ENCODE assay signal across 22 mouse cellular contexts in the genomic region with DNA sequence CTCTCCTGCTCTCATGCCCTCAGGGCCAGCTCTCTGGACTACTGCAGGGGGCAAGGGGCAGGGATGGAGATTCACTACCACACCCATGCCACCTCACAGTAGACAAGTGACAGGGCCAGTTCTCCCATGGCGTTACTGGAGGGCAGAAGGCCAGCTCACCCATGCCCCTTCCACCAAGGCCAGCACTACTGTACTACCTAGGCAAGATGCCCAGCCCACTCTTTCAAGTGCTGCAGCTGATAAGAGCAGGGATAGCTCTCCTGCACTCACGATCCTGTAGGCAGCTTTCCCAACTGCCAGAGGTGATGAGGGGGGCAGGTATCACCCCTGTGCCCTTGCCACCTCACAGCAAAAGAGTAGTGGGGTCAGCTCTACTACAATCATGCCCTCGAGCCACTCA.
A peak's percentile ranks its signal among the peaks of the same experiment; 100 is the strongest.
DNase-seq lines count a peak whose midpoint lies in the region; ATAC-seq and TF ChIP-seq lines count a peak whose summit lies in the region.
"Had no signal": no experiment of that assay in that cellular context is flagged by ENCODE, and none has a peak within 500 bp of the region (broad histone marks: within the 10 kb centered on the region; RNA-seq: fewer than 3 reads in every experiment).

No protein-coding gene starts in this region.

- no peak for TF ChIP-seq CTCF in midbrain, postnatal 0 days (IDR thresholded peaks at IDR 0.05)
- no peak for TF ChIP-seq CTCF in heart, postnatal 0 days (IDR thresholded peaks at IDR 0.05; ENCODE audit: low read depth)

- H3K9me3 ChIP-seq in heart, embryonic 12.5 days (replicated peaks) = no peaks in the 10 kb centered on the region
- H3K9me3 ChIP-seq in midbrain, postnatal 0 days (ENCODE audit: low read length) = no peaks in the 10 kb centered on the region
- H3K9me3 ChIP-seq in midbrain, embryonic 10.5 days (replicated peaks) = no peaks in the 10 kb centered on the region
- H3K9me3 ChIP-seq in heart, postnatal 0 days (replicated peaks; ENCODE audit: control insufficient read depth, low read length) = no peaks in the 10 kb centered on the region
- no peaks in the 10 kb centered on the region for H3K9me3 ChIP-seq in limb, embryonic 10.5 days (replicated peaks)
- H3K9me3 ChIP-seq: embryonic facial prominence, embryonic 15.5 days; hindbrain, embryonic 12.5 days; midbrain, embryonic 13.5 days; neural tube, embryonic 12.5 days had no signal

- H3K9ac ChIP-seq in heart, embryonic 12.5 days = no peak overlapping the region
- H3K9ac ChIP-seq in midbrain, postnatal 0 days (replicated peaks; ENCODE audit: low read length, poor library complexity, severe bottlenecking) = no peak overlapping the region
- H3K9ac ChIP-seq in heart, postnatal 0 days (replicated peaks; ENCODE audit: low read depth, low read length) = no peak overlapping the region
- H3K9ac ChIP-seq: embryonic facial prominence, embryonic 15.5 days; hindbrain, embryonic 12.5 days; midbrain, embryonic 13.5 days; neural tube, embryonic 12.5 days had no signal

- TF ChIP-seq EP300 in heart, postnatal 0 days (IDR thresholded peaks at IDR 0.05; ENCODE audit: low read depth) = no peak

- H3K27ac ChIP-seq in heart, embryonic 12.5 days (ENCODE audit: poor library complexity, severe bottlenecking) = no peak overlapping the region
- H3K27ac ChIP-seq in midbrain, postnatal 0 days (ENCODE audit: low read depth, low read length) = no peak overlapping the region
- H3K27ac ChIP-seq in midbrain, embryonic 10.5 days (replicated peaks) = no peak overlapping the region
- no peak overlapping the region for H3K27ac ChIP-seq in heart, postnatal 0 days (ENCODE audit: low read depth)
- peak overlapping the region; percentile 58; the same call in 1 of the 2 replicates for H3K27ac ChIP-seq in limb, embryonic 10.5 days
- H3K27ac ChIP-seq: embryonic facial prominence, embryonic 15.5 days; hindbrain, embryonic 12.5 days; midbrain, embryonic 13.5 days; neural tube, embryonic 12.5 days had no signal

- 56% methylated on average over 3 of the region's 3 CpGs for WGBS in heart, embryonic 12.5 days
- 83% methylated on average over 3 of the region's 3 CpGs for WGBS in midbrain, postnatal 0 days
- WGBS in midbrain, embryonic 10.5 days = 76% methylated on average over 3 of the region's 3 CpGs
- 39% methylated on average over 3 of the region's 3 CpGs for WGBS in heart, postnatal 0 days
- 74% methylated on average over 3 of the region's 3 CpGs for WGBS in limb, embryonic 10.5 days

- no peaks in the 10 kb centered on the region for H3K36me3 ChIP-seq in heart, embryonic 12.5 days
- no peaks in the 10 kb centered on the region for H3K36me3 ChIP-seq in midbrain, postnatal 0 days (ENCODE audit: insufficient read depth, low read length)
- H3K36me3 ChIP-seq in midbrain, embryonic 10.5 days = no peaks in the 10 kb centered on the region
- H3K36me3 ChIP-seq in heart, postnatal 0 days (replicated peaks; ENCODE audit: control insufficient read depth, insufficient read depth, low read length) = no peaks in the 10 kb centered on the region
- no peaks in the 10 kb centered on the region for H3K36me3 ChIP-seq in limb, embryonic 10.5 days
- H3K36me3 ChIP-seq: embryonic facial prominence, embryonic 15.5 days; hindbrain, embryonic 12.5 days; midbrain, embryonic 13.5 days; neural tube, embryonic 12.5 days had no signal

- H3K4me1 ChIP-seq in heart, embryonic 12.5 days (replicated peaks) = peaks cover 8% of the 10 kb centered on the region; the same call in 1 of the 2 replicates
- no peaks in the 10 kb centered on the region for H3K4me1 ChIP-seq in midbrain, postnatal 0 days (ENCODE audit: insufficient read depth, low read length)
- H3K4me1 ChIP-seq in midbrain, embryonic 10.5 days = no peaks in the 10 kb centered on the region
- H3K4me1 ChIP-seq in heart, postnatal 0 days (ENCODE audit: control insufficient read depth, insufficient read depth) = no peaks in the 10 kb centered on the region
- H3K4me1 ChIP-seq in limb, embryonic 10.5 days = no peaks in the 10 kb centered on the region
- H3K4me1 ChIP-seq: embryonic facial prominence, embryonic 15.5 days; hindbrain, embryonic 12.5 days; midbrain, embryonic 13.5 days; neural tube, embryonic 12.5 days had no signal

- no peak overlapping the region for H3K4me2 ChIP-seq in heart, embryonic 12.5 days
- H3K4me2 ChIP-seq in midbrain, postnatal 0 days (ENCODE audit: low read depth, low read length, poor library complexity, severe bottlenecking) = no peak overlapping the region
- no peak overlapping the region for H3K4me2 ChIP-seq in heart, postnatal 0 days (ENCODE audit: low read depth, low read length)
- H3K4me2 ChIP-seq: embryonic facial prominence, embryonic 15.5 days; hindbrain, embryonic 12.5 days; midbrain, embryonic 13.5 days; neural tube, embryonic 12.5 days had no signal

- H3K27me3 ChIP-seq in heart, embryonic 12.5 days (replicated peaks) = no peaks in the 10 kb centered on the region
- no peaks in the 10 kb centered on the region for H3K27me3 ChIP-seq in midbrain, postnatal 0 days (ENCODE audit: insufficient read depth, low read length)
- H3K27me3 ChIP-seq in midbrain, embryonic 10.5 days (ENCODE audit: low read depth, poor library complexity, severe bottlenecking) = no peaks in the 10 kb centered on the region
- H3K27me3 ChIP-seq in heart, postnatal 0 days (ENCODE audit: control insufficient read depth, insufficient read depth, low read length) = no peaks in the 10 kb centered on the region
- H3K27me3 ChIP-seq in limb, embryonic 10.5 days (ENCODE audit: low read depth, poor library complexity, severe bottlenecking) = no peaks in the 10 kb centered on the region
- H3K27me3 ChIP-seq: embryonic facial prominence, embryonic 15.5 days; hindbrain, embryonic 12.5 days; midbrain, embryonic 13.5 days; neural tube, embryonic 12.5 days had no signal

- no peak overlapping the region for H3K4me3 ChIP-seq in heart, embryonic 12.5 days
- H3K4me3 ChIP-seq in midbrain, postnatal 0 days (ENCODE audit: low read depth, low read length) = no peak overlapping the region
- no peak overlapping the region for H3K4me3 ChIP-seq in midbrain, embryonic 10.5 days
- no peak overlapping the region for H3K4me3 ChIP-seq in heart, postnatal 0 days (ENCODE audit: low read depth, low read length)
- H3K4me3 ChIP-seq in limb, embryonic 10.5 days = no peak overlapping the region
- H3K4me3 ChIP-seq: embryonic facial prominence, embryonic 15.5 days; hindbrain, embryonic 12.5 days; midbrain, embryonic 13.5 days; neural tube, embryonic 12.5 days had no signal

- DNase-seq in heart, adult 11 months = peak; percentile 95
- no peak for DNase-seq in midbrain, postnatal 0 days (ENCODE audit: low spot score)
- DNase-seq in midbrain, embryonic 10.5 days (ENCODE audit: low spot score) = no peak
- DNase-seq in heart, postnatal 0 days (ENCODE audit: low spot score) = peak; percentile 25
- no peak for DNase-seq in limb, embryonic 10.5 days (ENCODE audit: low spot score)
- no peak for DNase-seq in layer of hippocampus, adult 9-10 months (ENCODE audit: low spot score)
- DNase-seq in layer of hippocampus, adult 18-20 months (ENCODE audit: low spot score in 2 of 2) = no peak
- DNase-seq: cerebellum, adult 18-20 months; kidney, adult 18-20 months; kidney, postnatal 4 days; lung, postnatal 10 days; retina, postnatal 1 day; right cerebral cortex, postnatal 25 days; thymus, postnatal 25 days had no signal

- ATAC-seq in heart, embryonic 12.5 days (ENCODE audit: insufficient number of reproducible peaks, low FRiP score) = no peak
- ATAC-seq in midbrain, postnatal 0 days (ENCODE audit: low FRiP score) = 0 out of 2 replicates have a peak, but pooled peaks have one; percentile 27
- ATAC-seq in heart, postnatal 0 days (ENCODE audit: insufficient read depth, low read depth) = 0 out of 2 replicates have a peak, but pooled peaks have one; percentile 33
- ATAC-seq: CD4-positive, CD25-positive, alpha-beta regulatory T cell, adult 4 months; forebrain, embryonic 14.5 days; inflammation-experienced regulatory T-cells, adult 6 months; midbrain, embryonic 13.5 days had no signal

Comparison
In these comparisons a context has a peak if more than half of its experiments do, and no peak if none do; other contexts are left out.
1. DNase-seq: peak in heart, adult 11 months (single experiment) and heart, postnatal 0 days (single experiment); none in midbrain, postnatal 0 days (single experiment), midbrain, embryonic 10.5 days (single experiment), limb, embryonic 10.5 days (single experiment), layer of hippocampus, adult 9-10 months (single experiment) and layer of hippocampus, adult 18-20 months (0 of 2).